Mouse (Mus musculus) kidney, adult 2 months (tissue): ENCODE data around the gene Ptcra. TPM values are rescaled to one million over a fixed set of nuclear protein-coding genes. Genes with fewer than 3 reads are reported as not detected.

Experiments
- DNase-seq: peaks from one replicate; pipeline ENCODE4 v3.0.0; 2021
- H3K27ac ChIP-seq: fragments of 200-500 bp; 2 replicates; pipeline ENCODE4 v1.5.1; 2012; ENCODE audit warnings: low read depth, low read length, control low read depth, inconsistent platforms; ENCODE audit not compliant: insufficient read depth
- H3K27me3 ChIP-seq: fragments of 200-500 bp; replicated peaks from 2 replicates; pipeline ENCODE4 v1.6.1; 2012; ENCODE audit warnings: mild to moderate bottlenecking, moderate library complexity, low read length, inconsistent platforms; ENCODE audit not compliant: control insufficient read depth, insufficient read depth
- H3K36me3 ChIP-seq: fragments of 200-500 bp; 2 replicates; pipeline ENCODE4 v1.6.1; 2012; ENCODE audit warnings: mild to moderate bottlenecking, moderate library complexity, low read length, inconsistent platforms; ENCODE audit not compliant: control insufficient read depth, insufficient read depth
- H3K4me1 ChIP-seq: fragments of 200-500 bp; 2 replicates; pipeline ENCODE4 v1.6.1; 2011; ENCODE audit warnings: low read length; ENCODE audit not compliant: control insufficient read depth, insufficient read depth
- H3K4me3 ChIP-seq: fragments of 200-500 bp; 2 replicates; pipeline ENCODE4 v1.5.1; 2011; ENCODE audit warnings: mild to moderate bottlenecking, low read depth, low read length, control low read depth; ENCODE audit not compliant: insufficient read depth
- CTCF ChIP-seq: fragments of 200-500 bp; conservative IDR thresholded peaks from 2 replicates; pipeline ENCODE4 v1.5.1; 2011; ENCODE audit warnings: low read depth, mild to moderate bottlenecking, control low read depth, low read length, moderate library complexity, mixed read lengths; ENCODE audit not compliant: insufficient read depth, insufficient read length
- POLR2A ChIP-seq: fragments of 200-500 bp; IDR thresholded peaks from one replicate; pipeline ENCODE4 v1.6.1; 2011; ENCODE audit warnings: low read depth, low read length, control low read depth
- WGBS: fragments of 180-500 bp; shearing (Covaris S2); methylation state at CpG from one replicate; pipeline ENCODE4 v1.1.7; 2018; 5-methylcytosine and 5-hydroxymethylcytosine counted together
- polyA plus RNA-seq: library from polyadenylated mRNA; depleted of rRNA; stranded (reverse); fragments of >200 nt; gene quantifications from 2 replicates; pipeline ENCODE4 v1.2.3, GENCODE M21; 2012

Ptcra gene
- polyA plus RNA-seq, 1 experiment = 0.06 TPM

DNA sequence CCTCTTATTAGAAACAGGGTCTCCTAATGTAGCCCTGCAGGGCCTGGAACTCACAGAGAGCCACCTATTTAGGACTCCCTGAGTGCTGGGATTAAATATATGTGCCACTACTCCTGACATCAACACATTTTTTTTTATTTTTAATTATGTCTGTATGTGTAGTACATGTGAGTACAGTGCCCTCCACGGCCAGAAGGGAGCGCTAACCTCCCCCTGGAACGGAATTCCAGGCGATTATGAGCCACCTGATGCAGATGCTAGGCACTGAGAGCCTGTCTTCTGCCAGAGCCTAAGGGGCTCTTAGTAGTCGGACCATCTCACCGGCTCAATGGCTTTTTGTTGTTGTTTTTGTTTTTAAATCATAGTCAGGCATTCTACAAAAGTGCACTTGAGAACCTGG, 35.5 kb downstream of the Ptcra start:
- H3K4me1 ChIP-seq = peaks cover 7% of the 10 kb centered on the region; the same call in 1 of the 2 replicates
- 42% methylated on average over 6 of the region's 6 CpGs for WGBS
- no peak overlapping the region for H3K4me3 ChIP-seq
- H3K27me3 ChIP-seq = no peaks in the 10 kb centered on the region
- DNase-seq = peak; percentile 55
- no peak overlapping the region for H3K27ac ChIP-seq
- TF ChIP-seq CTCF = peak; percentile 51
- no peak for TF ChIP-seq POLR2A
- H3K36me3 ChIP-seq = peaks cover 2% of the 10 kb centered on the region; the same call in 1 of the 2 replicates

DNA sequence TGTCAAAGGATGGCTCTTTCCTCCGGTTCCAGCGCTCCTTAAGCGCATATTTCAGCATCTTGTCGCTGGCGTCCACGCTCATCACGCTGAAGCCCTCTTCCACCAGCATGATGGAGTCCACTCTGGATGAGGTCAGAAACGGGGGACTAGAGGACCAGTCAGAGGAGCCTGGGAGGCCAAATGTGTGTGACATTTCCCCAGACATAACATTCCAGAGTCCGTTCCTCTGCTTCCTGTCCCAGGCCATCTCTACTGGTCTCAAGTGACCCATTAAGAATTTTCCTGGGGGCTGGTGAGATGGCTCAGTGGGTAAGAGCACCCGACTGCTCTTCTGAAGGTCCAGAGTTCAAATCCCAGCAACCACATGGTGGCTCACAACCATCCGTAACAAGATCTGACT, 36.2 kb downstream of the Ptcra start:
- Histone ChIP-seq H3K27ac (no peak overlapping the region), H3K27me3 (no peaks in the 10 kb centered on the region), H3K4me1 (peaks cover 7% of the 10 kb centered on the region; the same call in 1 of the 2 replicates), H3K36me3 (peaks cover 2% of the 10 kb centered on the region; the same call in 1 of the 2 replicates), H3K4me3 (no peak overlapping the region)
- peak; percentile 36 for DNase-seq
- 82% methylated on average over 11 of the region's 11 CpGs for WGBS
- TF ChIP-seq POLR2A (no peak), CTCF (no peak)

DNA sequence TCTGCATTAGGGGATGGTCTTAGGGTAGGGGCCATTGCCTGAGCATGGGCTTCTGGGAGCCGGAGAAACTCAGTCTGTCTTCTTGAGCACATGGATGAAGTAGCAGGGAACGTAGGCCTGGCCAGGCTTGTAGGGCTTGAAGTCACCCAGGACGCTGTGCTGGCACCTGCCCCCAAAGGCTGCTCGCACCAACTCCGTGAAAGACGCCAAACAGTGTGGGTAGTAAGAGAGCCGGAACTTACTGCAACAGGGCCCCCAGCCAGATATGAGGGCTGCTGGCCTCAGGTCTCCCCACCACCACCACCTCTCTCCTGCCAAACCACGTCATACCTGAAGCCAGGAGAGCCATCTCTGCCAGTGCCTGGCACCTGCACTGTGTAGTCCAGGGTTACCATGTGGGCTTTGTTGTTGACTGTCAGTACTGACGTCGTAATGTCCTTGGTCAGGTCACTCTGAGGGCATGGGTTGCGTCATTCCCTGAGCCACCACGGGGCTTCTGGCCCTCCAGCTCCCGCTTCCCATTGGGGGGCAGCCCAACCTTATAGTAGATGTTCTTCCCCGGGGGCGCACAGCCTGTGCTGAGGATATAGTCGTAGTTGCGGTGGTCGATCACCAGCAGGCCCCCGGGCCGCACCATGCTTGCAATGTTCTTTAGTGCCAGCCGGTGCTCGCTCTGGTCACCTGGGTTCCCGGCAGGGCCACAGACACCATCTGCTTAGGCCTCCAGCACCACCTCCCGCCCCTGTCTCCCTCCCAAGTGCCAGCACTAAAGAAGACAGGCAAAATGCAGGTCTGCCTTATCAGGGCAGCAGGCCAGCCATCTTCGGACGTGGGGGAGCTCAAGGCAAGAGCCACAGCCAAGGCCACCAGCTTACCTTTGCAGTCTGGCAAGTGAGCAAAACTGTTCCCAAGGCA, 37.5 kb downstream of the Ptcra start:
- Histone ChIP-seq H3K36me3 (peaks cover 2% of the 10 kb centered on the region; the same call in 1 of the 2 replicates), H3K27me3 (no peaks in the 10 kb centered on the region), H3K27ac (no peak overlapping the region), H3K4me3 (no peak overlapping the region), H3K4me1 (peaks cover 7% of the 10 kb centered on the region; the same call in 1 of the 2 replicates)
- DNase-seq = no peak
- TF ChIP-seq CTCF = no peak
- TF ChIP-seq POLR2A = no peak
- 91% methylated on average over 26 of the region's 26 CpGs for WGBS

DNA sequence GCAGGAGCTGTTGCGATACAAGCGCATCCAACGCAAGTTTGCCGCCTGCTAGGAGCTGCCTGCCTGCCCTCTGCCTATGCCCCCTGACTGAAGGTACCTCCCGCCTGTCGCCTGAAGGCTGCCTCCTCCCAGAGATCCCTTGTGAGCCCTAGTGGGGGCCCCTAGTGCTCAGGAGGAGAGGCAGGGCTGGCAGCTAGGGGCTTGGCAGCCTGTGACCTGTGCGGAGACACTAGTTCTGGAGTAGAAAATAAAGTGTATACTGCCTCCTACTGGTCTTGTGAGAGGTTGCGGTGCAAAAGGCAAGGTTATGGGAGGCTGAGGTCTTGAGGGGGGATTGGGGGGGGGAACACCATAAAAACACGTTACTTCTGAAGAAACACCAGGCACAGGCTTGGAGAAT, 38.2 kb downstream of the Ptcra start:
- DNase-seq = no peak
- Histone ChIP-seq H3K27ac (no peak overlapping the region), H3K4me3 (no peak overlapping the region), H3K27me3 (no peaks in the 10 kb centered on the region), H3K4me1 (peaks cover 7% of the 10 kb centered on the region; the same call in 1 of the 2 replicates), H3K36me3 (peaks cover 2% of the 10 kb centered on the region; the same call in 1 of the 2 replicates)
- TF ChIP-seq POLR2A (no peak), CTCF (peak; percentile 55)
- 71% methylated on average over 9 of the region's 9 CpGs for WGBS

DNA sequence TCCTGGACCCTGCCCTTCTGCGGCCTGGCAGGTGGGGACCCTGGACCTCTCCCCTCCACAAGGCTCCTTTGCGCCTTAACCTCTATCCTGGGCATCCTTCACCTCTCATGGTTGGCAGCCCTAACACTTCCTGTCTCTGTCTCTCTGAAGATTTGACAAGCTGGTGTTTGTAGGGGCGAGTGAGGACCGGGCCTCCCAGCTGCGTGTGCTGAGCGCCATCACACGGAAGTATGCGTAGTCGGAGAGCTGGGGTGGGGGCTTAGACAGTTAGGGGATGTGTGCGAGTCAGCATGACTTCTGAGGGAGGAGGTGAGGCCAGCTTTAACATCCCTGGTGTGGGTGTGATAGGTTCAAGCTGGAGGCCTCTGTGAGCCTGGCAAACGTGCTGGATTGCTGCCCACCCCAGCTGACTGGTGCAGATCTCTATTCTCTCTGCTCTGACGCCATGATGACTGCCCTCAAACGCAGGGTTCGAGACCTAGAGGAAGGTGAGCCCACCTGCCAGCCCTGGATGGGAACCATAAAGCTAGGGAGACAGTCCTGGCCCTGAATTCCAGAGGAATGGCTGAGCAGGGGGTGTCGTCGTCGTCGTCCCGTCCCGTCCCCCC, 38.9 kb downstream of the Ptcra start:
- no peaks in the 10 kb centered on the region for H3K27me3 ChIP-seq
- H3K36me3 ChIP-seq = peaks cover 2% of the 10 kb centered on the region; the same call in 1 of the 2 replicates
- no peak for TF ChIP-seq CTCF
- no peak for TF ChIP-seq POLR2A
- peaks cover 7% of the 10 kb centered on the region; the same call in 1 of the 2 replicates for H3K4me1 ChIP-seq
- no peak for DNase-seq
- WGBS = 80% methylated on average over 20 of the region's 20 CpGs
- no peak overlapping the region for H3K4me3 ChIP-seq
- H3K27ac ChIP-seq = no peak overlapping the region

DNA sequence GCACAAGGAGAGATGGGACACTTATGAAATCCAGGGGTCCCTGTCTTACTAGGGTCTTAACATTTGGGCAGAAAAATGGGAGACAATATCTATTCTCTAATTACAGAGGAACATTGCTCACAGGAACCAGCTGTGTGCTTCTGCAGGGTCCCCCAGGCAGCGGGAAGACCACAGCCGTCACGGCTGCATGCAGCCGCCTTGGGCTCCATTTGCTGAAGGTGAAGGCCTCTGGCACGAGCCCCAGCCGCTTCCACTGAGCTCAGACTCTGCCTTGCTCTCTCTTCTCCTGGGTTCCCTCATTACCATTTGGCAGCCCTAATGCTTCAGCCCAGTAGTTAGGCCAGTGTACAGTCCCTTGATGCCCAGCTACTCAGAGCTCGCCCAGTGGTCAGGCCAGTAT, 42.4 kb downstream of the Ptcra start:
- Histone ChIP-seq H3K36me3 (peaks cover 2% of the 10 kb centered on the region; the same call in 1 of the 2 replicates), H3K27ac (no peak overlapping the region), H3K4me1 (no peaks in the 10 kb centered on the region), H3K4me3 (no peak overlapping the region), H3K27me3 (no peaks in the 10 kb centered on the region)
- WGBS = 90% methylated on average over 7 of the region's 7 CpGs
- no peak for TF ChIP-seq POLR2A
- no peak for TF ChIP-seq CTCF
- DNase-seq = no peak
